Mouse (Mus musculus) liver, postnatal 0 days (tissue): ENCODE measurements around the gene Rev1.

Experiments used
- CTCF ChIP-seq: sonication (generic); IDR thresholded peaks from 2 replicates; pipeline ENCODE4 v1.5.1; 2016; ENCODE audit warnings: antibody characterized with exemption, low read depth
- EP300 ChIP-seq: IDR thresholded peaks from 2 replicates; pipeline ENCODE4 v1.6.1; 2016; ENCODE audit warnings: antibody characterized with exemption, low read depth, mild to moderate bottlenecking

GRCm38 (mm10) chr1:38103813-38104212 lies 25.8 kb downstream of the Rev1 start:
- TF ChIP-seq CTCF = no peak
- no peak for TF ChIP-seq EP300
